Mouse (Mus musculus): ENCODE measurements around the gene Gtf2f1. TPM values are rescaled to one million over a fixed set of nuclear protein-coding genes. Genes with fewer than 3 reads are reported as not detected.

Gene Gtf2f1
- polyA plus RNA-seq (2012; rRNA removed) = 34.5 and 38.2 TPM in 2 replicates

DNA sequence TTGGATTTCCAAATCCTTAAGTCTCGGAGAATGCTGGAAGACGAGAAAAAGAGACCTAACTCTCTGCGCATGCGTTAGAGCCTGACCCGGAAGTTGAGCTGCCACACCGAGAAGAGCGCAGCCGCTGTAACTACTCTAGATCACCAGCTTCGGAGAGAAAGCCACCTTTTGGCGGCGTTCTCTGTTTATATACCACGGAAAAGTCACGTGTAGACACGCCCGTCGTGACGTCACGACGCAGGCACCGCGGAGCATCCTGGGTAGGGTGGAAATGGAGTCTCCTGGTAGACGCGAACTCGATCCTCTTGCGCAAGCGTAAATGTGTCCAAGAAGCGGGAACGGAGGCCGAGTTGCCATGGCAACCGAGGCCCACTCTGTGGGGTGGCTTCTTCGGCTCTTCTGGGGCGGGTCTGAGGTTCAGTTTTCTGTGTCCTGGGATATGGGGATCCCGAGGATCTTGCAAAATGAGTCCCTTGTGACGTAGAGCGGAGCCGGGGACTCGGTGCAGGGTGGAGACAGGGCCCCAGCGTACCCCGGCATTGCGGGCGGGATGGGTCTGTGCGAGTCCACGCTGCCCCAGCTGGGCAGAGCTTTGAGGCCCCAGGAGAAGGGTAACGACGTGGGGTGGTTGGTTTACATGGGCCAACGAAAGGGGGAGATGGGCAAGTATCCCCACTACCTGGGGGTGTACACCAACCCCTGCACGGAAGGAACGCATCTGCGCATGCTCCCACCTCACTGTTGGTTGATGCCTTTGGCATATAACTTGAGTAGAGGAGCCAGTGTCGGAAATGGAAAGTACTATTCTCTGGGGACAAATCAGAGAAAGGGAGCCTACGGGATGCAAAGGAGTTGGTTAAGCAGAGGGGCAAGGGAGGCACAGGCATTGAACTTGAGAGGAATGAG lies at the start of gene Gtf2f1, which contains the start of gene Gm17949:
TSS of gene Gtf2f1 (minus strand) at position 53 of the 906 bp plus-strand sequence.
TSS of gene Gm17949 (plus strand) at position 234 of the 906 bp plus-strand sequence.

GRCm38 (mm10) chr17:57059486-57059977 lies 48.4 kb upstream of the Gtf2f1 start, which contains the start of gene Slc25a23:
Gene Slc25a23, minus strand, starts transcription at chr17:57059863.

DNA sequence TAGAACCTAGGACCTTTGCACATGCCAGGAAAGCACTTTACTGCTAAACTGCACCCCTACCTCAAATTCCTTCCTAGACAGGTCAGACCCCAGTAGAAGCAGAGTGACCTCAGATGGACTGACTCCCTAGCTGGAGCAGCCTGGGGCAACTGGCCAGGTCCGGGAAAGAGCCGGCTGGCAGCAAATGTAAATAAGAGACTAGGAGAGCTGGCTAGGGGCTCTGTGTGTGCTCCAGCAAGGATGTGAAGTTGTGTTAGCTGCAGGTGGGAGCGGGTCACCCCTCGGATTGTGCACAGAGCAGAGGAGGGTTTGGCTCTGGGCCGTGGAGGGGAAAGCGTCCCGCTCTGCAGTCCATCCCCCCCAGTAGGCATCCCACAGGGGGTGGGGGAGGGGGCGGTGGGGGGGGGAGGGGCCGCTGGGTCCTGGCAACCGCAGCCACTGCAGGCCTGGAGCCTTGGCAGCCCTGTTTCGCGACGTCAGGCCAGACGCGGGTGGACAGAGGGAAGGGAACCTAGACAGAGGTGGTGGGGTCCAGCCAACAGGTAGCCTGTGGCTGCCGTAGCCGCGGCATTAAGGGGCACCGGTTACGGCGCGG lies 47.9 kb upstream of the Gtf2f1 start, which contains the start of gene Crb3:
TSS of gene Crb3 (plus strand) at position 215 of the 595 bp plus-strand sequence.

DNA sequence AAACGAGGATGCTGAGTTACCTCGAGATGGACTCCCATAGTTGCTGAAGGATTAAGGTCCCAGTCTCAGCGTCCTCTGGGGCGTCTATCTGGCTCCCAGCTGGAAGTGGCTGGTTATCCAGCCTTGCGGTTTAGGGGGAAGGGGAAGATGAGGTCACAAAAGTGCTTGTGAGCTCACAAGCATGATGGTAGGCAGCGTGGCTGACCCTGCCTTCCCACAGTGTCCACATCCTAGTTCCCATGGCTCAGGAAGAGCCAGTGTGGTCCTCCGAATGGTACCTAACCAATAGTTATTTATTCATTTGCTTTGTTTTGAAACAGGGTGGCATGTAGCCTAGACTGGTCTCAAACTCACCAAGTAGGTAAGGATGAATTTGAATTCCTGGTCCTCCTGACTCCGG lies 30.5 kb upstream of the Gtf2f1 start, which contains the start of gene Slc25a41:
TSS of gene Slc25a41 (minus strand) at position 101 of the 400 bp plus-strand sequence.

GRCm38 (mm10) chr17:57030931-57031660 lies 20.0 kb upstream of the Gtf2f1 start, which contains the start of gene Khsrp:
Gene Khsrp, minus strand, starts transcription at chr17:57031522.

DNA sequence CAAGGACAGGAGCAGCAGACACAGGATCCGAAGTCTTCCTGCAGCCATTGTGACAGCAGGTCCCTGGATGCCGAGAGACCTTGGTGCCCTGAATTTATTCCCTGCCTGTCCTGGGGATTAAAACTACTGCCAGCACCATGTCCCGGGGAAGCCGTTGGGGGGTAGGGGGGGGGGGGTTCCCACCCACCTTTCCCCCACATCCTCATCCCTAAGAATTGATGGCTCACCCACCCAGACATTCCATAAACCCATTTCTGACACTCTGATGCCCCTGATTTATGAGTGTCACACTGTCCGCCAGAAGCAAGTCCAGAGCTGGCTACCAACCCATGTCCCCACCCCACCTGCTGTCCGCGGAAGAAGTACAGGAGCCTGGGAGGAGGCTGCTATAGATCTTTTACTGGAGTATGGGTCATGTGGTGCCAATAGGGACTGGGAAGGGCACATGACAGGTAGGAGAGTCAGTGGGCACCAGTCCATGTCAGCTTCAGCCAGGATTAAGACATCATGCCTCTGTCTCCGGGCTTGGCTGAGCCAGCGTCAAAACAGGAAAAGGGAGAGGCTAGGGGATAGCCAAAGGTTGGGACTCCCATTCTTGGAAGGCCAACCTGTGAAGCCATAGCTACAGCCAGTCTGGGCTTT lies 11.0 kb downstream of the Gtf2f1 start, which contains the start of gene Pspn:
TSS of gene Pspn (minus strand) at position 51 of the 642 bp plus-strand sequence.

GRCm38 (mm10) chr17:56997029-56997667 lies 13.9 kb downstream of the Gtf2f1 start, which contains the start of gene Alkbh7:
Gene Alkbh7, plus strand, starts transcription at chr17:56997339.

GRCm38 (mm10) chr17:56990115-56990746 lies 20.9 kb downstream of the Gtf2f1 start, which contains the start of gene Clpp:
Gene Clpp, plus strand, starts transcription at chr17:56990305.

GRCm38 (mm10) chr17:56982013-56982412 lies 29.1 kb downstream of the Gtf2f1 start, which contains the start of gene Acer1:
Gene Acer1, minus strand, starts transcription at chr17:56982126.

Other genes with a start within 250 kb of the Gtf2f1 start
- gene Dus3l, start 246.5 kb downstream of the Gtf2f1 start, polyA plus RNA-seq (2012; rRNA removed) = 135 and 136 TPM in 2 replicates
- gene Prr22, start 241.0 kb downstream of the Gtf2f1 start, polyA plus RNA-seq (2012; rRNA removed) = 3.3 and 4.8 TPM in 2 replicates
- gene Rfx2, start 180.3 kb downstream of the Gtf2f1 start, polyA plus RNA-seq (2012; rRNA removed) = 26.0 and 26.5 TPM in 2 replicates
- gene Acsbg2, start 136.8 kb downstream of the Gtf2f1 start, polyA plus RNA-seq (2012; rRNA removed) = 0.05 TPM in 1 of 2 replicates, not detected in the other
- 0.16 and 0.37 TPM in 2 replicates for gene 1700061G19Rik, start 135.8 kb downstream of the Gtf2f1 start, polyA plus RNA-seq (2012; rRNA removed)
- gene Mllt1, start 75.9 kb downstream of the Gtf2f1 start, polyA plus RNA-seq (2012; rRNA removed) = 94.1 and 98.4 TPM in 2 replicates
- gene Acer1, start 29.2 kb downstream of the Gtf2f1 start, polyA plus RNA-seq (2012; rRNA removed) = 0.14 TPM in 2 replicates
- gene Clpp, start 21.0 kb downstream of the Gtf2f1 start, polyA plus RNA-seq (2012; rRNA removed) = 290 and 341 TPM in 2 replicates
- 86.7 and 97.3 TPM in 2 replicates for gene Alkbh7, start 13.9 kb downstream of the Gtf2f1 start, polyA plus RNA-seq (2012; rRNA removed)
- gene Pspn, start 11.3 kb downstream of the Gtf2f1 start, polyA plus RNA-seq (2012; rRNA removed) = 1.3 and 1.6 TPM in 2 replicates
- gene Gm17949, start 181 bp upstream of the Gtf2f1 start, polyA plus RNA-seq (2012; rRNA removed) = not detected in 2 replicates
- 142 and 166 TPM in 2 replicates for gene Khsrp, start 20.2 kb upstream of the Gtf2f1 start, polyA plus RNA-seq (2012; rRNA removed)
- 0.12 and 0.25 TPM in 2 replicates for gene Slc25a41, start 30.4 kb upstream of the Gtf2f1 start, polyA plus RNA-seq (2012; rRNA removed)
- gene Crb3, start 47.8 kb upstream of the Gtf2f1 start, polyA plus RNA-seq (2012; rRNA removed) = 24.0 and 26.3 TPM in 2 replicates
- gene Slc25a23, start 48.6 kb upstream of the Gtf2f1 start, polyA plus RNA-seq (2012; rRNA removed) = 60.7 and 77.3 TPM in 2 replicates
- 5.0 and 6.5 TPM in 2 replicates for gene Dennd1c, start 67.2 kb upstream of the Gtf2f1 start, polyA plus RNA-seq (2012; rRNA removed)
- gene Tubb4a, start 76.5 kb upstream of the Gtf2f1 start, polyA plus RNA-seq (2012; rRNA removed) = 6.7 and 6.9 TPM in 2 replicates
- gene Tnfsf9, start 94.0 kb upstream of the Gtf2f1 start, polyA plus RNA-seq (2012; rRNA removed) = 4.4 and 5.3 TPM in 2 replicates
- gene Cd70, start 138.5 kb upstream of the Gtf2f1 start, polyA plus RNA-seq (2012; rRNA removed) = 0.18 and 0.34 TPM in 2 replicates
- 0.52 and 0.68 TPM in 2 replicates for gene Tnfsf14, start 182.9 kb upstream of the Gtf2f1 start, polyA plus RNA-seq (2012; rRNA removed)
- gene C3, start 216.8 kb upstream of the Gtf2f1 start, polyA plus RNA-seq (2012; rRNA removed) = 197 and 243 TPM in 2 replicates
- gene Gpr108, start 237.2 kb upstream of the Gtf2f1 start, polyA plus RNA-seq (2012; rRNA removed) = 78.1 and 78.3 TPM in 2 replicates
- 33.5 and 37.3 TPM in 2 replicates for gene Trip10, start 238.2 kb upstream of the Gtf2f1 start, polyA plus RNA-seq (2012; rRNA removed)

Data from ovary, adult 2 months (tissue).